Mouse (Mus musculus) bone marrow, adult 2 months (tissue): Measurements from ENCODE around the gene Mamdc2.
"Not testable (repeated sequence)": the region's sequence is repeated elsewhere in the genome, so short reads cannot be mapped to it uniquely, and the experiment has no call there.

Experiments used
- CTCF ChIP-seq: fragments of 200-500 bp; IDR thresholded peaks from 2 replicates; pipeline ENCODE4 v1.5.1; 2011; ENCODE audit warnings: low read length, control low read depth; ENCODE audit not compliant: control insufficient read depth, insufficient read depth
- POLR2A ChIP-seq: fragments of 200-500 bp; IDR thresholded peaks from 2 replicates; pipeline ENCODE4 v1.6.1; 2011; ENCODE audit warnings: low read depth, mild to moderate bottlenecking, control low read depth, low read length, borderline replicate concordance; ENCODE audit not compliant: control insufficient read depth

GRCm38 (mm10) chr19:23482571-23482970, 34.3 kb upstream of the Mamdc2 start:
- TF ChIP-seq POLR2A, CTCF: not testable (repeated sequence)
